Mouse (Mus musculus) ES-CJ7 (cell line): ENCODE measurements around the gene Slc26a3.
"Not testable (repeated sequence)": the region's sequence is repeated elsewhere in the genome, so short reads cannot be mapped to it uniquely, and the experiment has no call there.

ENCODE experiments used
- DNase-seq: peaks from one replicate; pipeline ENCODE4 v3.0.0; 2011; ENCODE audit warnings: low read depth, low spot score

Gene Slc26a3

DNA sequence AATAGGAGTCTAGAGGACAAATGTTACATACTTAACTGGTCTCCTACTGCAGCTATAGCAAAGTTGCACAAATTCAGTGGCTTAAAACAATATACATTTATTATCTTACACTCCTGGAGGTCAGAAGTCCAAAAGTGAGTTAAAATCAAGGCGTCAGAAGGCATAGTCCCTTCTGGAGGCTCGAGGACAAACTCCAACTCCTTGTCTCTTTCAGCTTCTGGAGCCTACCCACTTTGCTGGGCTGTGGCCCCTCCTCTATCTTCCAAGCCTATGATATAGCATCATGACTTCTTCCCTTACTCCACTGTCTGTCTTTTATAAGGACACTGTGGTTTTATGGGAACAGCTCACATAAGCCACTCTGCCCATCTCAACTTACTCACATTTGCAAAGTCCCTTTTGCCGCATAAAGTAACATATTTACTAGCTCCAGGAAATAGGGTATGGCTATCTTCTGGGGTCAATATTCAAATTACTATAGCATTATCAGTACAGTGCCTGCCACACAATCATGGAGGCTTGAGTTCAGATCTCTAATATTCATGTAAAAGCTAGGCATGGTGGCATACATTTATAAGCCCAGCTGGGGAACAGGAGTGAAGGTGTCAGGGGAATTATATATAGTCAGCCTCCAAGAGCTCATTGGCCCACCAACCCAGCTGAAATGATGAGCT, 31.4 kb downstream of the Slc26a3 start:
- no peak for DNase-seq

DNA sequence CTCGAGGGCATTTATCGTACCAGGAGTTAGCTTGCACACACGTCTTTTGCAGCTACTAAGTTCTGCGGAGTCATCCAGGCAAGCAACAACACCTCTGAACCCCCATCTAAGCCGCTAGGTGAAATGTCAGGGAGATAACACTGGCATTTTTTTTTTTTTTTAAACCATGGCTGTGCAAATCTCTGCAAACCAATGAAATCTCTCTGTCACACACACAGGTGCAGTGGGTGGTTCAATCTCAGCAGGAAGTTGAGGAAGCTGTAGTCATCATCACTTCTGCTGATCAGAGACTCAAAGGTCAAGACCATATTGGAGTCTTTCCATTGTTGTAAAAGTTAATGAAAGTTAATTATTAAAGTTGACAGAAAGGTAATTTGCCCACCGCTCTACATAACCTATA, 47.1 kb downstream of the Slc26a3 start:
- DNase-seq: no peak

DNA sequence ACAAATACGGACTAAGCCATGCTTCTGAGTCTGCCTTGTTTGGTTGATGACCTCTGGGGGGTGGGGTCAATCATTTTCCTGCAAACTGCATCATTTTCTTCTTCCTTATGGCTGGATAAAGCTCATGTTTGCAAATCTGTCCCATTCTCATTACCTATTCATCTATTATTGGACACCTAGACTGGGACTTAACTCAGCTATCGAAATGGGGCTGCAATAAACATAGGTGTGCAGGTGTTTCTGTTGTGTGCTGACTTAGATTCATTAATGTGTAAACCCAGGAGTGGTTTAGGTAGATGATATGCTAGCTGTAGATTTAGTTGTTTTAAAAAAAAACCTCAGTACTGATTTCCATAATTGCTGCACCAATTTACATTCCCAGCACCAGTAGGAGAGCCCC, 48.9 kb downstream of the Slc26a3 start:
- no peak for DNase-seq

DNA sequence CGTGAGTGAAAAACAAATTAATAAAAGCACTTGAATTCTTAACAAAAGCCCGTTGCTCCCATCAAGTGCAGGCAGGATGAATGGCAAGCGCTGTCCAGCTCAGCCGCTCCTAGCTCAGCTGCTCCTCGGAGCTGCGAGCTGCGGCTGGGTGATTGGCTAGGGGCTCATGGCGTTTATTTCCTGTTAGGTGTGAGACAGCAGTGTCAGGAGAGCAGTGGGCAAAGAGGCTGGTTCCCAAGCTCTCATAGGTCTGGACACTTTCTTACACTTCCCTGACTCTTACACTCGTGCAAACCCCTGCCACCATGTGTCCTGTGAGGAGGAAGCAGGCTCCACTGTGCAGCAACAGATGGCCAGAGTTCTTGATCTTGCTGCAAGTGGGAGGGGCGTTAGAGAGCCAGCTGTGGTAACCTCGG, 53.5 kb downstream of the Slc26a3 start:
- DNase-seq: peak; percentile 13

- no peak for DNase-seq
These were observed 54.2 kb downstream of the Slc26a3 start for GRCm38 (mm10) chr12:31444827-31445226.

DNA sequence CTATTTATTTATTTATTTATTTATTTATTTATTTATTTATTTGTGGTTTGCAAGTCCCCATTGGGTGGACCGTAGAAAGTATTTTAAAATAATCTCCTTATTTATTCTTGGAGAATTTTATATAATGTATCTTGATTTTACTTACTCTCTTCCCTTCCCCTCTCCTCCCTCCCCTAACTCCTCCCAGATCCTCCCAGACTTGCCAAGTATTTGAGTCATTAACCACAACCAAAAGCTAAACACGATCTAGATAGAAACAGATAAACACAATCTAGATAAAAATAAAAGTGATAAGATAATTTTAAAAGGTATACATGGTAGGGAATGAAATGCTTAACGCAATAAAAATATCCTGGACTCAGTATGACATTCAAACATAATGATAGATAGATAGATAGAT, 58.7 kb downstream of the Slc26a3 start:
- no peak for DNase-seq

GRCm38 (mm10) chr12:31456271-31456670, 65.6 kb downstream of the Slc26a3 start:
- DNase-seq: no peak

DNA sequence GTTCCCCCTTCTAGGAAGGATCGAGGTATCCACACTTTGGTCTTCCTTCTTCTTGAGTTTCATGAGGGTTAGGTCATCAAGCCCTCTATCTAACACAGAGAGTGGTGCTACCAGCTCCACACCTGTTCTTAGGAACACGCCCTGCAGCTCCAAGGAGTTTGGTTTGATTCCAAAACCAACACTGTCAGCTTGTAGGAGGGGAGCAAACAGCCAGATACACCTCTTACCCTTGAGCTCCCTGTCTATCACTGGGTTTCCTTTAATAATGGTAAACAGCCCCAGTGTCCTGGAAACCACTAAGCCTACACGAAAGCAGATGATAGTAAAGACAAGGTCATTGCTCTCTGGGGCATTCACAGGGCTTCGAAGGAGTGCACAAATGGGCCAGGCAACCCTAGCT, 67.8 kb downstream of the Slc26a3 start:
- no peak for DNase-seq

GRCm38 (mm10) chr12:31460270-31460669, 69.6 kb downstream of the Slc26a3 start:
- DNase-seq: peak; percentile 31

- DNase-seq: no peak
These were observed 70.7 kb downstream of the Slc26a3 start for GRCm38 (mm10) chr12:31461371-31461770.

- no peak for DNase-seq
These were observed 71.9 kb downstream of the Slc26a3 start for GRCm38 (mm10) chr12:31462615-31463014.

- DNase-seq: not testable (repeated sequence)
These were observed 87.5 kb downstream of the Slc26a3 start for GRCm38 (mm10) chr12:31478182-31478581.

- DNase-seq: no peak
These were observed 95.8 kb downstream of the Slc26a3 start for GRCm38 (mm10) chr12:31486431-31486830.

- DNase-seq: no peak
These were observed 108.3 kb downstream of the Slc26a3 start for GRCm38 (mm10) chr12:31498936-31499313.

DNA sequence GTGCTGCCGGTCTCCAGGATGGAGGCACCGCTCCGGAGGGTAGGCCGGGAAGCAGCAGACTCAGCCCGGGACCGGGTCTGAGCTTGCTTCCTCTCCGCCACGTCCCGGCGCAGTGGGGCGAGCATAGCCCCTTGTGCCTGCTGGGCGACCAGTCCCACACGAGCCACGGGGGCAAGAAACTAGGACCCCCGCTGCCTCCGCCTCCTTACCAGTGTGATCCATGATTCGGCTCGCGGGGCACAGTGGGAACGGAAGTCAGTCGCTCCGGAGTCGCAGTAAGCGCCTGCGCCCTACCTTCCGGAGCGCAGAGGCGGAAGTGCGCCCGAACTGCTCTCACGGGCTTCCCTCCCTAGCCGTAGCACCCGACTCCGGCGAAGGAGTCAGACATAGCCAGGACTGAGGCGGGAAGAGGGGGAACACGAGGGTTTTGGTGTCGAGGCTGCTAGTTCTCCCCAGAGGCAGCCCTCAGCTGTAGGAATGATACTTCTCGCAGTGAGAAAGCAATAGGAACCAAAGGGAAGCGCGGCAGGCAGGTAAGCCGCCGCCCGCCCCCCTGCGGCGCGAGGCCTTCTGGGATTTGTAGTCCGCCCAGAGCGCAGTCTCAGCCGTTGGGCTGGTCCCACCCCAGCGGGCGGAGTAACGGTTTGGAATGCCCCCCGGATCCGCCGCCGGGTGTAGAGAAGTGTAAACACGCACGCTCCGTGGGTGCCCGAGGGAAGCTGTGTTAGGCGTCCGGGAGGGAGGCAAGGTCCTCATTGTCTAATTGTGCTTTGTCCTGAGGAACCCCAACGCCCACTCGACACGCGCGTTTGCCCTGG, 108.9 kb downstream of the Slc26a3 start, which contains the start of gene Cbll1:
Gene Cbll1, minus strand, starts transcription at position 303 of the 818 bp plus-strand sequence.
- DNase-seq: peak; percentile 94

DNA sequence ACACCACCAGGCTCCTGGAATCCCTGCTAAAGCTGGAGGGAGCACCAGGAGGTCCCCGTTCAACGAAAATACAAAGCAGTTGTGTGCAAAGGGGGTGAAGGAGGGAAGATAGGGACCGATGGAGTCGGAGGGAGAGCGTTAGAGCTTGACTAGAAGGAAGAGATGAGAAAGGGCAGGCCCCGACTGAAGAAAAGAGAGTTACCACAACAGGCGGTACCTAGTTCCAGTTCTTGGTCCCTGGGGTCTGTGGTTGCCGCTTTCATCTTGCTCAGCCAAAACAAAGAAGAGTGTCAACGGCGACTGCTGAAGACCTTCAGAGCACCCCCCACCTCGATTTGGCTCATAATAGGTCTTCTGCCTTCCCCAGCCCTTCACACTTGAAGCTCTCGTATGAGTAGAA, 109.5 kb downstream of the Slc26a3 start:
- no peak for DNase-seq

DNA sequence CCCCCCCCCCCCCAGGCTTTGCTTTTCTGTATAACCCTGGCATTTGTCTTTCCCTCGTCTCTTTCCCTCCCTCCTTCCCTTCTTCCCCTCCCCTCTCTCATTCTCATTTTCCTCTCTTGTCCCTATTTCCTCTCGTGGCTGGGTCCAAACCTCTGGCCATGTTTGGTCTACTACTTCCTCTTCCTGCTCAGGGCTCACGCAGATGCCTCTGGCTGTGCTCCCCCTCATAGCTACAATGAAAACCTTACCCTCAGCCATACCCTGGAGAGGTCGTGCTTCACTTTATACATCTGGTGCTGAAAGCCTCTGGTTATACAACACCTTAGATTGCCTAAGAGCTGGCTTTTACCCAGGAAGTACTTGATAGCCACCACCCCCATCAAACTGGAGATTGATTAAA, 110.6 kb downstream of the Slc26a3 start:
- DNase-seq: no peak

DNA sequence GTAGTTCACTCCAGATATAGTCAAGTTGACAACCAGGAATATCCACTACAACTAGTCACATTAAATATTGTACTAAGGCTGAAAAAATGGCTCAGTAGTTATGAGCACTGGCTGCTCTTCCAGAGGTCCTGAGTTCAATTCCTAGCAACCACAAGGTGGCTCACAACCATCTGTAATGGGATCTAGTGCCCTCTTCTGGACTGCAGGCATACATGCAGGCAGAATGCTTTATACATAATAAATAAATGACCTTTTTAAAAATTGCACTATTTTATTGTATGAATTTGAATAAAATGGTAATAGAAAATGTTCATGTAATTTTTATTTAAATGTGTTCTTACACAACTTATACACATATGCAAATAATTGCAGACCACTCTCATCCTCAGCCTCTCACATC, 112.5 kb downstream of the Slc26a3 start:
- DNase-seq: no peak

DNA sequence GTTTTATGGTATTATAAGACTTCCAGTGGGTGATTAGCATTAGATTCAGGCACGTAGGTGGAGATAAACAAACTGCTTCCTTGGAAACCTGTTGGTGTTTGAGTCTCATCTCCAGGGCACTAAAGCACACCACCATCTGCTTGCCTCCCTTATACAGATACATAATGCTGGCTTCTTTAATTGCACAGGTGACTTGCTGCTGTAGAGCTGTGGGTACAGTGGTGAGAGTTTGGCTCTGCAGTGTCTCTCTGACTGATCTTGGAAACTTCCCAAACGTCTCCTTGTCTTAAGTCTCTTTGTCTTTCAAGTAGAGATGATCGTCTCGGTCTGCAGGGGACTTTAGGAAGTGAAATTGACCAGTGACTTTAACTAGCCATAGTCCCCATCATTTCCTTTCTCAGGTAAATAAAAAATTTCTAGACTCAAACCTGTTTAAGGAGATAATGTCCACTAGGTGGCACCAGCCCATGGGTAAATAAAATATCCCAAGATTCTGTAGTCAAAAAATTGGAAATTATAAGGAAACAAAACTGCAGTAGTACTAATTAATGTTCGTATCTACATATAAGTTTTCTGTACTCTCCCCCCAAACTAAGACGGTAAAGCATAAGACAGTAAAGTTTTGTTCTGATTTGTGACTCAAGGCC, 117.2 kb downstream of the Slc26a3 start:
- DNase-seq: peak; percentile 42

DNA sequence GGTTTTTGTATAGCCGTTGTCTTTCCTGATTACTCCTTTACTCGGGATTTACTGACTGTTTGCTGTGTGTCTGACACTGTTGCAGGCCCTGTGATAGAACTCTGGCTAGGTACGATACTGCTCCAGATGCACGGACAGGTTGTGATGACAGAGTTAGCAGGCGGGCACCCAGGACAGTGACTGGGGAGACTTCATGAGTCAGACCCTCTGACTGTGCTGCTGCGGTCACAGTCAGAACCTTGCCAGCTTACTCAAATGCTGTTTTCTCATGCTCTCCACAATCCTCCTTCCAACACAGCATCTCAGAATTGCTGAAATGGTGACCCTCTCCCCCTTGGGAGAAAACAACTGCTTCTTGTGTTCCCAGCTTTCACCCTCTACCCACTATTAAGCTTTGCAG, 117.8 kb downstream of the Slc26a3 start:
- DNase-seq: no peak

DNA sequence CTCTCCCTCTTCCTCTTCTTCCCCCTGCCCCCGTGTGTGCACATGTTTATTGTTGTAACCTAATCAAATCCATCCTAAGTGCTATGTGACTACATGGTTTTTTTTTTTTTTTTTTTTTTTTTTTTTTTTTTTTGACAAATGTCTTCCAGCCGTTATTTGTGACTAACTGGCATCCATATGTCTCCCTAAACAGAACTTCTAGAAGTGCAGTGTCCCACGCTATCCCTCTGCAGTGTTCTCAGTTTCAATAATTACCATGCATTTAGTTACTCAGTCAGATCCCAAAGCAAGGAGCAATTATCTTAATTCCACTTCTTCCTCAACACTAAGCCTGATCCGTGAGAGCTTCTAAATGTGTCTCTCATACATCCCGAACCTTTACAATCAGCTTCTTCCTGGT, 120.5 kb downstream of the Slc26a3 start:
- DNase-seq: no peak

DNA sequence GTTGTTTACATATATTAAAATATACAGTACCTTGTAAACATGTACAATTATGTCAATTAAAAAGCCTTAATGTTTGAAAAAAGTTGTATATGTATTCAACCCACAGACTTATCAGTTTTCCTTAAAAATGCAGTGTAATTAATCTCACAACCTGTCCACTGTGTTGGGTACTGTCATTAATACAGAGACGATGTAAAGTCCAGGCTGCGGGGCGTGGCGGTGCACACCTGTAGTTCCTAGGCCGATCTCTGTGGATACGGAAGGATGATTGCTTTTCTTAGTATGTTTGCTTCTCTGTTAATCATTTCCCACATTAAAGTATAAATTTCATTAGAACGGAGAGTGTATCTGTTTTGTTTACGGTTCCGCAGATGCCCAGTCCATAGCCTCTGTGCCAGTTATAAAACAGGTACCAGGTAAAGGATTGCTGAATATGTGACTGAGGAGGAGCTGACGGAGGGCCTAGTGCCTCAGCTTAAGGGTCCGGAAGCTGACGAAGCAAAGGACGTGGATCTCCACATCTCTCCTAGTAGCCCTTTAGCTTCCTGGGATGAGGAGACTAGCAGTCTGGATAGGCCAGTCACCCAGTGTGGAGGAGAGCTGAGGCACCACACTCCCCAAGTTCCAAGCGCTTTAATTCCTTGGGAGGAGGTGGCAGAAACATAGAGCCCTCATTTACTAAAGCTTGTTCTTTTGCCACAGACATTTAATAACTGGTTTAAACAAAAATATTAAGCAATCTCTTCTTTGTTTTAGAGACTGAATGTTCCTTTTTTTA, 122.2 kb downstream of the Slc26a3 start:
- no peak for DNase-seq
